Mouse (Mus musculus) urinary bladder, postnatal 4 days (tissue): ENCODE data around the gene Dcbld1.
A peak's percentile ranks its signal among the peaks of the same experiment; 100 is the strongest.

Source experiments
- DNase-seq, 2 experiments: peaks; one replicate each; pipeline ENCODE4 v3.0.0; 2021 to 2022; ENCODE audit warnings: low spot score in 2 of 2

The Dcbld1 gene

GRCm38 (mm10) chr10:52233301-52233968 lies at the start of gene Dcbld1:
Gene Dcbld1 (plus strand): TSS chr10:52233619.
- DNase-seq: peak; percentile 41 to 66

GRCm38 (mm10) chr10:52185900-52186299 lies 47.5 kb upstream of the Dcbld1 start:
- DNase-seq: no peak

GRCm38 (mm10) chr10:52194957-52195852 lies 38.2 kb upstream of the Dcbld1 start, which contains the start of gene Ros1:
Gene Ros1 (minus strand): TSS chr10:52195244.
- no peak for DNase-seq

DNA sequence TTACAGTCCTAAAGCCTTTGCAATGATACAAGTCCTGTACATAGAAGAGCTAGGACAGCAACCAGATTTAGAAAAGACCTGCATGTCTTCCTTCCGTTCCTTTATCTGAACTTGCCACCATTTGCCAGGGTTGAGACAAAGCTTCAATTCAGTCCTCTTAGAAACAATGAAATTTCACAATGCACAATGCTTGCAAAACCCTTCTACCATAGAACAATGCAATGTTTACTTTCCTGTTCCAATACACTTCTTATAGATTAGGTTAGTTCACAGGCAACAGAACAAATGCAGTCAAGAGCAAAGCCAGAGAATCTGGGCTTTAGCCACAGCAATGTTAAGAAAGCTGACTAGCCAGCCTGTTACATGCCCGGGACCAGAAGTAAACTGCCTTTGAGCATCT lies 29.4 kb upstream of the Dcbld1 start:
- no peak for DNase-seq

DNA sequence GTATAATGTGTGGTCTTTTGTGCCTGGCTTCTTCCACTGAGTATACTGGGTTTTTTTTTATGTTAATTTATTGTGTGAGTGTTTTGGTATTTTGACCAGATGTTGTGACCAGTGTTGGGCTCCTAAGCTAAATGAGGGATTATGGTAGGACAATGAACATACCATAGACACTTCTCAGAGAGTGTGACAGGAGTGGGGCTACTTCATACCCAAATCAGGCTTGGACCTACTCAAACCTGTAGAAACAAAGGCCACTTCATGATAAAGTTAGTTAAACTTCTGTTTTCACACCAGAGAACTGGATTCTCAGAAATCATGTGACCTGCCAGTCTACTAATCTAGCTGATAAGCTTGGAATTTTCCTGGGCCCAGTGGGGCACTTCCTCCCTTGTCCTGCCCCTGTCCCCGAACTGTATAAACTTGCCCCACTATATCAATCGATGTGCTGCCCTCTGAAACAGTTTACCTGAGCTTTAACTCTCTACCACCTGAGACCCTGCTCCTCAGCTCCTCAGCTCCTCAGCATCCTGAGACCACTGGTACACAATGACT lies 18.1 kb upstream of the Dcbld1 start:
- DNase-seq: no peak

GRCm38 (mm10) chr10:52216797-52217563 lies 16.4 kb upstream of the Dcbld1 start:
- DNase-seq: peak; percentile 31 to 67

- DNase-seq: no peak
Measured at GRCm38 (mm10) chr10:52217564-52217934, 15.9 kb upstream of the Dcbld1 start.

GRCm38 (mm10) chr10:52219600-52219999 lies 13.8 kb upstream of the Dcbld1 start:
- DNase-seq: no peak

GRCm38 (mm10) chr10:52232196-52233176 lies 933 bp upstream of the Dcbld1 start:
- DNase-seq: no peak

- DNase-seq: no peak
Measured at GRCm38 (mm10) chr10:52233969-52234653, 692 bp downstream of the Dcbld1 start.

DNA sequence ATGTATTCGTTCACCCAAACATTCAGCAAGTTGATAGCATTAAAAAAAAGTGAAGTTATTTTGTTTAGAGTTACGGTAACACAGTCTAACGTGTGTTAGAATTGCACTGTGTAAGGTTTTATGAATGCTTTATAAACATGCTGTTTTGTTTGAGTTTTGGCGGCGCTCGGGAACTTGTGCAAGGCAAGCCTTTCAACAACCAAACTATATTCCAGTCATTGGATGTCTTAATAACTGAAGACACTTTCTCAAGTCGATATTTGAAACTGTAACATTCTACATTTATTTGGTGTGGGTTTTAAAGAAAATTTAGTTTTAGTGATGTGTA lies 1.2 kb downstream of the Dcbld1 start:
- no peak for DNase-seq

- DNase-seq: no peak
Measured at GRCm38 (mm10) chr10:52235461-52235860, 2.0 kb downstream of the Dcbld1 start.

DNA sequence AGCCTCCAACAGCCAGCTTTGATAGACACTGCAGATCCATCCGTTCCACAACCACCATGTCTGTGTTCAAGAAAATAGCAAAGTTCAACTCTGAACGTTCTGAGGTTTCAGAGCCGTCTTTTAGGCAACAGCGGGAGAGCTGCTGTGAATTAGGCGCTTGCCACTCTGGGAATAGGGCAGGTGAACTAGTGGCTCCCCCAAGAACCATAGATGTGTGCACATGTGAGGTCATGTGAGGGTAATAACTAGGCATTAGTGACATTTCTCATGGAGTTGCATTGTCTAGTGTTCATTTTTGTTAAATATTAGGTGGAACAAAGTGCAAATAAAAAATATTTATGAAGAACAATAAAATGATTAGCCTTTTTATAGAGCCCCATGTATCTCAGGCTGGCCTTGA lies 8.6 kb downstream of the Dcbld1 start:
- no peak for DNase-seq

DNA sequence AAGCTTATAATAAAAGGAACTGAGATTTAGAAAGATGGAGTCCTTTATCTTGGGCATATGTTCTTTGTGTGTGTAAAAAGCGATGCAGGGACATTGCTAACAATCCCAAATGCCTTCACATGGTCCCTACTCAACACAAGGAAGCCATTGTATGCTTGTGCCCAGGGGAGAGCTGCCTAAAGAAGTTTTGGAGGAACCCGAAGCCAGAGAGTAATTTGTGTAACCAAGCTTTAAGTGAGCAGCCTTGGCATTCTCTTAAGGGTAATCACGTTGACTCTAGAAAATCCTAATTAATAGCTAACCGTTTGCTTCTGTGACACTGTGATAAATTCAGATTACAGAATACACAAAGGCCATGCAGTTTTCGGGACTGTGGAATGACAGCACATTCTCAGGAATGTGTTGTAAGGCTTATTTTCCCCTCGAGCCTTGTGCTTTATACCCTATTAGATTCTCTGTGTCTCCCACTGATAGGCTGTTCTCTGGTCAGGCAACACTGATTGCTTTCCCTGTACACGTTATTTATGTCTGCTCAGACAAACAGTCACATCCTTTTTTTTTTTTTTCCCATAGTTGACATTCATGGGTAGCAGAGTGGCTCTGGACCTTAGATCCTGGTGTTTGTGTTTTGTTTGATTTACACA lies 9.4 kb downstream of the Dcbld1 start:
- DNase-seq: no peak

GRCm38 (mm10) chr10:52246207-52246606 lies 12.8 kb downstream of the Dcbld1 start:
- DNase-seq: no peak

DNA sequence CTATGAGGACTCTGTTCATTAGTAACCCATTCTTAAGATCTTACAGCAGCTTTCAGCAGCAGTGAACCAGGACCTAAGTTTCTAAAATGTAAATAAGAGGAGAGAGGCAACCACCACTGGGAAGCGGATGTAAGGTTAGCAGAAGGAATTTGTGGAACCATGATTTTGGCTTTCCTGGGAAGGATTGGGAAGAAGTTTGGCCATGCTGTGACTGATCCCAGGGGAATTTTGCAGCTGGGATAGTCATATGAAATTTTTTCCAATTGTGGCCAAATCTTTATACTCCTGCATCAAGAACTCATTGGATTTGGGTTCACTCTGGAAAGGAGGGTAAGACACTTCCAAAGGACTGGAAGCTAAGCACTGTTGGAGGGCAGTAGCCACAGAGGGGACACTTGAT lies 18.8 kb downstream of the Dcbld1 start:
- DNase-seq: no peak

GRCm38 (mm10) chr10:52253426-52253825 lies 20.0 kb downstream of the Dcbld1 start:
- no peak for DNase-seq

DNA sequence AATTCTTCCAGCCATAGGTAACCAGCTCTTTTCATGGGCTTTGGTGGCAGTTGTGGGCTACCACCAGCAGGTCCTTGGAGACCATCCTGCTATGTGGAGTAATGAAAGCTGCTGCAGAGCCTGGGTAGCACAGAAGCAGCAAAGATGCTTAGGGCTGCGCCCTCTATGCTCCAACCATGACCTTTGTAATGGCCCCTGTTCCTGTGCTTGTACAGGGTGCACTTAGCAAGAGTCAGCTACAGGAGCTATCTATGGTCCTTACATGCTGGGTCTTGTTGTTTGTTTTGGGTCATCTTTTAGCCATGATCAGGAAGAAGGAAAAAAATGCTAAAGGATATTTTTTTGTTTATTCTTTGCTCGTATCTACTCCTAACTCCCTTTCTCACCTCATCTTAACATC lies 24.3 kb downstream of the Dcbld1 start:
- no peak for DNase-seq

GRCm38 (mm10) chr10:52258180-52258948 lies 24.9 kb downstream of the Dcbld1 start:
- no peak for DNase-seq
